In genomic region chr4:110350856-110351177, GRCm38 (mm10) we compare ENCODE assay signal across 8 mouse cellular contexts. TPM values are rescaled to one million over a fixed set of nuclear protein-coding genes. Genes with fewer than 3 reads are reported as not detected.
A peak's percentile ranks its signal among the peaks of the same experiment; 100 is the strongest.
DNase-seq lines count a peak whose midpoint lies in the region; ATAC-seq lines count a peak whose summit lies in the region.

No protein-coding gene starts in this region.

- ATAC-seq in kidney, embryonic 15.5 days (replicated peaks; ENCODE audit: low FRiP score) = peak; percentile 24
- ATAC-seq in embryonic facial prominence, embryonic 12.5 days (ENCODE audit: insufficient number of reproducible peaks, insufficient read depth, low FRiP score, low TSS enrichment) = peak; percentile 23; the same call in 1 of the 2 replicates
- ATAC-seq in hindbrain, embryonic 13.5 days (ENCODE audit: low FRiP score) = peak; percentile 10
- no peak; the same call in 1 of the 2 replicates for ATAC-seq in midbrain, embryonic 14.5 days (ENCODE audit: low FRiP score, low TSS enrichment)

- H3K27me3 ChIP-seq in kidney, embryonic 15.5 days = no peaks in the 10 kb centered on the region
- no peaks in the 10 kb centered on the region for H3K27me3 ChIP-seq in embryonic facial prominence, embryonic 12.5 days
- no peaks in the 10 kb centered on the region for H3K27me3 ChIP-seq in hindbrain, embryonic 13.5 days
- H3K27me3 ChIP-seq in midbrain, embryonic 14.5 days (ENCODE audit: control insufficient read depth, insufficient read depth, low read length) = no peaks in the 10 kb centered on the region

- no peak for DNase-seq in kidney, adult 8-10 months
- no peak for DNase-seq in midbrain, embryonic 14.5 days
- no peak for DNase-seq in ovary, postnatal 14 days (ENCODE audit: low spot score)
- DNase-seq in kidney, adult 11 months = no peak
- DNase-seq in ovary, postnatal 36 days (ENCODE audit: low spot score) = no peak

- no peaks in the 10 kb centered on the region for H3K4me1 ChIP-seq in kidney, embryonic 15.5 days
- peaks cover 3% of the 10 kb centered on the region; the same call in 1 of the 2 replicates for H3K4me1 ChIP-seq in embryonic facial prominence, embryonic 12.5 days
- peaks cover 10% of the 10 kb centered on the region for H3K4me1 ChIP-seq in hindbrain, embryonic 13.5 days (replicated peaks)
- H3K4me1 ChIP-seq in midbrain, embryonic 14.5 days (ENCODE audit: control insufficient read depth, insufficient read depth, low read length) = 0 out of 2 replicates have a peak, but pooled peaks cover 8% of the 10 kb centered on the region

- H3K27ac ChIP-seq in kidney, embryonic 15.5 days = peak overlapping the region; percentile 81
- H3K27ac ChIP-seq in embryonic facial prominence, embryonic 12.5 days = peak overlapping the region; percentile 71; the same call in 1 of the 2 replicates
- peak overlapping the region; percentile 93 for H3K27ac ChIP-seq in hindbrain, embryonic 13.5 days
- peak overlapping the region; percentile 83 for H3K27ac ChIP-seq in midbrain, embryonic 14.5 days (replicated peaks; ENCODE audit: low read depth, low read length)

- peak overlapping the region; percentile 63 for H3K9ac ChIP-seq in kidney, embryonic 15.5 days
- H3K9ac ChIP-seq in embryonic facial prominence, embryonic 12.5 days = peak overlapping the region; percentile 47; the same call in 1 of the 2 replicates
- H3K9ac ChIP-seq in hindbrain, embryonic 13.5 days = peak overlapping the region; percentile 86
- H3K9ac ChIP-seq in midbrain, embryonic 14.5 days (replicated peaks; ENCODE audit: low read length) = peak overlapping the region; percentile 84

- WGBS in kidney, embryonic 15.5 days = 9% methylated on average over 6 of the region's 6 CpGs
- WGBS in embryonic facial prominence, embryonic 12.5 days = 8% methylated on average over 6 of the region's 6 CpGs
- 6% methylated on average over 6 of the region's 6 CpGs for WGBS in hindbrain, embryonic 13.5 days
- 7% methylated on average over 6 of the region's 6 CpGs for WGBS in midbrain, embryonic 14.5 days

- H3K9me3 ChIP-seq in kidney, embryonic 15.5 days (replicated peaks) = no peaks in the 10 kb centered on the region
- H3K9me3 ChIP-seq in embryonic facial prominence, embryonic 12.5 days = no peaks in the 10 kb centered on the region
- no peaks in the 10 kb centered on the region for H3K9me3 ChIP-seq in hindbrain, embryonic 13.5 days
- H3K9me3 ChIP-seq in midbrain, embryonic 14.5 days (ENCODE audit: control insufficient read depth, low read length) = no peaks in the 10 kb centered on the region

- H3K36me3 ChIP-seq in kidney, embryonic 15.5 days = no peaks in the 10 kb centered on the region
- no peaks in the 10 kb centered on the region for H3K36me3 ChIP-seq in embryonic facial prominence, embryonic 12.5 days
- H3K36me3 ChIP-seq in hindbrain, embryonic 13.5 days = no peaks in the 10 kb centered on the region
- H3K36me3 ChIP-seq in midbrain, embryonic 14.5 days (ENCODE audit: control insufficient read depth, insufficient read depth, low read length) = no peaks in the 10 kb centered on the region

- peak overlapping the region; percentile 68 for H3K4me3 ChIP-seq in kidney, embryonic 15.5 days (replicated peaks)
- H3K4me3 ChIP-seq in embryonic facial prominence, embryonic 12.5 days = peak overlapping the region; percentile 60
- H3K4me3 ChIP-seq in hindbrain, embryonic 13.5 days = peak overlapping the region; percentile 72
- peak overlapping the region; percentile 56 for H3K4me3 ChIP-seq in midbrain, embryonic 14.5 days (replicated peaks; ENCODE audit: low read depth, low read length)

- peak overlapping the region; percentile 92 for H3K4me2 ChIP-seq in kidney, embryonic 15.5 days
- H3K4me2 ChIP-seq in embryonic facial prominence, embryonic 12.5 days (replicated peaks) = peak overlapping the region; percentile 67
- H3K4me2 ChIP-seq in hindbrain, embryonic 13.5 days = peak overlapping the region; percentile 62
- peak overlapping the region; percentile 63 for H3K4me2 ChIP-seq in midbrain, embryonic 14.5 days (ENCODE audit: low read length)

RNA-seq across cellular contexts. Expression of gene Elavl4, which starts 0.9 kb away (rescaled TPM):
- 15.1 and 15.9 TPM in 2 replicates for polyA plus RNA-seq in kidney, embryonic 15.5 days (2015; fragmentation: Nextera tagmentation; extraction: Ambion mirVana)
- polyA plus RNA-seq in embryonic facial prominence, embryonic 12.5 days (2016; fragmentation: Nextera tagmentation; extraction: Ambion mirVana) = 64.8 and 70.5 TPM in 2 replicates
- polyA plus RNA-seq in hindbrain, embryonic 13.5 days (2015; fragmentation: Nextera tagmentation; extraction: Ambion mirVana) = 394 and 401 TPM in 2 replicates
- polyA plus RNA-seq in midbrain, embryonic 14.5 days (2014; fragmentation: Nextera tagmentation; extraction: Ambion mirVana) = 350 and 366 TPM in 2 replicates

RNA-seq across cellular contexts. Expression of gene Agbl4, which starts 46.6 kb away (rescaled TPM):
- polyA plus RNA-seq in kidney, embryonic 15.5 days (2015; fragmentation: Nextera tagmentation; extraction: Ambion mirVana) = 0.36 and 0.43 TPM in 2 replicates
- 0.35 and 0.57 TPM in 2 replicates for polyA plus RNA-seq in embryonic facial prominence, embryonic 12.5 days (2016; fragmentation: Nextera tagmentation; extraction: Ambion mirVana)
- polyA plus RNA-seq in hindbrain, embryonic 13.5 days (2015; fragmentation: Nextera tagmentation; extraction: Ambion mirVana) = 1.4 and 2.1 TPM in 2 replicates
- polyA plus RNA-seq in midbrain, embryonic 14.5 days (2014; fragmentation: Nextera tagmentation; extraction: Ambion mirVana) = 2.2 TPM in 2 replicates
